Mouse (Mus musculus) G1E-ER4 (cell line): ENCODE data around the gene Ypel4. TPM values are rescaled to one million over a fixed set of nuclear protein-coding genes. Genes with fewer than 3 reads are reported as not detected.

ENCODE experiments used
- GATA1 ChIP-seq: IDR thresholded peaks from one replicate; pipeline ENCODE4 v1.8.0; 2012; ENCODE audit warnings: low read length, inconsistent platforms
- polyA plus RNA-seq: library from polyadenylated mRNA; stranded (reverse); fragments of >175 nt; gene quantifications from 2 replicates; pipeline ENCODE4 v1.2.3, GENCODE M21; 2012

Gene Ypel4
- polyA plus RNA-seq, 1 experiment, result 1.4 TPM

DNA sequence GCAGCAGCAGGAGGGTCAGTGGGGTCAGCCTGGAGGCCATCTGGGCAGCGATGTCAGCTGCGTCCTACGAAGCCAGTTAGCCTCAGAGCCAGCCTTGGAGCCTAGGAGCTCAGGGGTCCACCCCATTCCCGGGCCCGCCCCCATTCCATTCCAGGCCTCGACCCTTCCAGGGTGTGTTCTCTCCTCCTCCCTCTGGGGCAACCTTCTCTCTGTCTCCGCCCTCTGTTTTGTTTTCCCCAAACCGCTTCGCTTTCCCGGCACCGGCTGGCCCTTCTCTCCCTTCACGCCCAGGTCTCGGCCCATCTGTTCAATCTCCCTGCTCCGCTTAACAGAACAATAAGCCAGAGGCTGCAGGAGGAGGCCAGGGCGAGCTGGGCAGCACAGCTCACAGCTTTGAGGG, 40.9 kb downstream of the Ypel4 start:
- TF ChIP-seq GATA1, result no peak

GRCm38 (mm10) chr2:84775241-84775640, 41.4 kb downstream of the Ypel4 start, which contains the start of gene Serping1:
Serping1 (minus strand) TSS chr2:84775444.
- TF ChIP-seq GATA1, result no peak

GRCm38 (mm10) chr2:84775665-84776064, 41.8 kb downstream of the Ypel4 start:
- TF ChIP-seq GATA1, result no peak

- TF ChIP-seq GATA1, result no peak
These were observed 43.8 kb downstream of the Ypel4 start for GRCm38 (mm10) chr2:84777706-84778105.

DNA sequence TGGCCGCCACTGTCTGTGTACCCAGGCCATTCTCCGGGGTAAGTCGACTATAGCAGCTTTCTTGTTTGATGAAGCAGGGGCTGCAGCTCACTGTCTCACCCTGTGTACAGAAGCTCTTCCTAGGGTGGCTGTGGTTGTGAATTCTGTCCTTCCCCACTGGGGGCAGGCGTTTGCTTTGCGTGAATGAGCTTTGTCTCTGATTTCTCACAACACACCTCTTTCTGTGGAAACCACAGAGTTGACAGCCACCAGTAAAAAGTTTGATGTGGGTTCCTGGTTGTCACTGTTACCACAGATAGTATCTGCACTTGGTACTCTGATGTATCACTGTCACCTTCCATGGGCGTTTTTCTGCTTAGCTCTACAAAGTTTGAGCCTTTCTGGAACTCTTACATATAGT, 45.4 kb downstream of the Ypel4 start:
- TF ChIP-seq GATA1, result no peak

DNA sequence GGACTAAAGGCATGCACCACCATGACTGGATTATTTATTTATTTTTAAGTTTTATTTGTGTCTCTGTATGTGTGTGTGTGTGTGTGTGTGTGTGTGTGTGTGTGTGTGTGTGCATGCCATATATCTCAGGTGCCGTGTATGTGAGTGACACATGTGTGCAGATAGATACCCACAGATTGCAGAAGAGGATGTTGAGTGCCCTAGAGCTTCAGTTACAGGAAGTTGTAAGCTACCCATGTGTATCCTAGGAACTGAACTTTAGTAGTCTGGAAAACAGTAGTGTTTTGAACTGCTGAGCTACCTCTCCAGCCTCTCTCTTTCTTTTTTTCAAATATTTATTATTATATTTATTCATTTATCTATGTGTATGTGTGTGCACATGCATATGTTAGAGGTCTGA, 49.5 kb downstream of the Ypel4 start:
- TF ChIP-seq GATA1, result no peak

DNA sequence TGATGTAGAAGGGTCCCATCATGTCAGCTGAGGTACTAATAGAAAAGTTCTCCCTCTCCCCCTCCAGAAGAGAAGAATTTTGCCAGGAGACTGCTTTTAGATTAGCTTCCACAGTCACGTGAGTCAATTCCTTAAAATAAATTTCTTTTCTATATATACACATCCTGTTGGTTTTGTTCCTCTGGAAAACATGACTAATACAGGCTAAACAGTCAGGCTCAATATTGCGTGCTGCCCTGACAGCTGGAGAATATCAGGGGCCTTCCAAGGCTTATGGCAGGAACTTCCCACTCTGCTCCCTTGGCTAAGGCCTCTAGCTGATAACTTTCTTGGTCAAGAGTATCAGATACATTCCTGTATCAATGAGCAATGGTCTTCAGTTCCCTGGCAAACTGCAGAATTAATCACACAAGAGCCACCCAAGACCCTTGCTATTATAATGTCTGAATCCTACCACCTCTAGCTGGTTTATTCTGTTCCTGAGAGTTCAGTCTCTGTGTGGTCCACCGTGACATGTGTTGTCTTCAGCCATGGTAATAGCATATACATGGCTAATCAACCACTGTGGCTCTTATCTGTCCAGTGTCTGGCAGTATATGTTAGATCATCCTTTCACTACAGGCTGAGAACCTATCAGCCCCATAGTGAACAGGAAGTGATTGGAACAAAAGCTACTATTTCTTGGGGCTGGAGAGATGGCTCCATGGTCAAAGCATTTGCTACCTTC, 50.1 kb downstream of the Ypel4 start:
- TF ChIP-seq GATA1, result no peak

Other genes with a start within 250 kb of the Ypel4 start
- gene Ctnnd1, start 83.3 kb upstream of the Ypel4 start, polyA plus RNA-seq, result 10.8 and 13.2 TPM in 2 replicates
- not detected in 2 replicates for gene Btbd18, start 75.0 kb upstream of the Ypel4 start, polyA plus RNA-seq
- gene Selenoh, start 63.3 kb upstream of the Ypel4 start, polyA plus RNA-seq, result 410 and 495 TPM in 2 replicates
- not detected in 2 replicates for gene Gm28635, start 56.0 kb upstream of the Ypel4 start, polyA plus RNA-seq
- gene Med19, start 55.7 kb upstream of the Ypel4 start, polyA plus RNA-seq, result 26.7 and 30.6 TPM in 2 replicates
- gene Tmx2, start 54.9 kb upstream of the Ypel4 start, polyA plus RNA-seq, result 3.4 and 5.5 TPM in 2 replicates
- 28.6 and 31.5 TPM in 2 replicates for gene Zdhhc5, start 18.9 kb upstream of the Ypel4 start, polyA plus RNA-seq
- 0.71 and 0.84 TPM in 2 replicates for gene Clp1, start 6.7 kb upstream of the Ypel4 start, polyA plus RNA-seq
- gene Gm19426, start 9.6 kb downstream of the Ypel4 start, polyA plus RNA-seq, result 0.11 TPM in 1 of 2 replicates, not detected in the other
- gene Serping1, start 41.4 kb downstream of the Ypel4 start, polyA plus RNA-seq, result not detected in 2 replicates
- gene Ube2l6, start 64.8 kb downstream of the Ypel4 start, polyA plus RNA-seq, result 1.5 and 5.3 TPM in 2 replicates
- not detected in 2 replicates for gene Smtnl1, start 88.6 kb downstream of the Ypel4 start, polyA plus RNA-seq
- gene Timm10, start 92.9 kb downstream of the Ypel4 start, polyA plus RNA-seq, result 13.4 and 17.2 TPM in 2 replicates
- not detected in 2 replicates for gene Slc43a1, start 104.8 kb downstream of the Ypel4 start, polyA plus RNA-seq
- not detected in 2 replicates for gene Rtn4rl2, start 152.7 kb downstream of the Ypel4 start, polyA plus RNA-seq
- 16.5 and 23.1 TPM in 2 replicates for gene Slc43a3, start 202.5 kb downstream of the Ypel4 start, polyA plus RNA-seq
- not detected in 2 replicates for gene Prg2, start 246.4 kb downstream of the Ypel4 start, polyA plus RNA-seq